In genomic region chr16:74089951-74090350, GRCm38 (mm10) we compare ENCODE assay signal across 16 mouse cellular contexts.
DNase-seq lines count a peak whose midpoint lies in the region; ATAC-seq and TF ChIP-seq lines count a peak whose summit lies in the region.
"Had no signal": no experiment of that assay in that cellular context is flagged by ENCODE, and none has a peak within 500 bp of the region (broad histone marks: within the 10 kb centered on the region; RNA-seq: fewer than 3 reads in every experiment).

No protein-coding gene starts in this region.

- ATAC-seq in hindbrain, postnatal 0 days, result peak; percentile 89
- ATAC-seq in intestine, embryonic 16.5 days, result no peak
- ATAC-seq: activated CD4-positive, CD25-positive, alpha-beta regulatory T cell, adult 4 months; inflammation-experienced regulatory T-cells, adult 6 months had no signal

- H3K36me3 ChIP-seq in hindbrain, postnatal 0 days (ENCODE audit: insufficient read depth, low read length), result no peaks in the 10 kb centered on the region
- no peaks in the 10 kb centered on the region for H3K36me3 ChIP-seq in hindbrain, embryonic 10.5 days
- no peaks in the 10 kb centered on the region for H3K36me3 ChIP-seq in intestine, embryonic 16.5 days (ENCODE audit: control insufficient read depth, insufficient read depth, low read length)
- H3K36me3 ChIP-seq: embryonic facial prominence, embryonic 12.5 days; G1E; heart, embryonic 13.5 days had no signal

- H3K4me3 ChIP-seq in hindbrain, postnatal 0 days (ENCODE audit: low read length), result no peak overlapping the region
- no peak overlapping the region for H3K4me3 ChIP-seq in hindbrain, embryonic 10.5 days
- no peak overlapping the region for H3K4me3 ChIP-seq in intestine, embryonic 16.5 days (ENCODE audit: low read length)
- H3K4me3 ChIP-seq: embryonic facial prominence, embryonic 12.5 days; heart, embryonic 13.5 days had no signal

- H3K9ac ChIP-seq in hindbrain, postnatal 0 days (replicated peaks; ENCODE audit: low read length), result no peak overlapping the region
- H3K9ac ChIP-seq in intestine, embryonic 16.5 days (ENCODE audit: low read depth, low read length), result no peak overlapping the region
- H3K9ac ChIP-seq: embryonic facial prominence, embryonic 12.5 days; heart, embryonic 13.5 days; lung, embryonic 14.5 days had no signal

- H3K9me3 ChIP-seq in hindbrain, postnatal 0 days (ENCODE audit: low read length), result no peaks in the 10 kb centered on the region
- no peaks in the 10 kb centered on the region for H3K9me3 ChIP-seq in hindbrain, embryonic 10.5 days
- no peaks in the 10 kb centered on the region for H3K9me3 ChIP-seq in intestine, embryonic 16.5 days (ENCODE audit: control insufficient read depth, low read length)
- H3K9me3 ChIP-seq: embryonic facial prominence, embryonic 12.5 days; G1E; heart, embryonic 13.5 days had no signal

- H3K27me3 ChIP-seq in hindbrain, postnatal 0 days (ENCODE audit: insufficient read depth, low read length), result no peaks in the 10 kb centered on the region
- no peaks in the 10 kb centered on the region for H3K27me3 ChIP-seq in hindbrain, embryonic 10.5 days (ENCODE audit: insufficient read depth, poor library complexity, severe bottlenecking)
- H3K27me3 ChIP-seq in intestine, embryonic 16.5 days (replicated peaks; ENCODE audit: control insufficient read depth, insufficient read depth, low read length), result no peaks in the 10 kb centered on the region
- H3K27me3 ChIP-seq: embryonic facial prominence, embryonic 12.5 days; heart, embryonic 13.5 days had no signal

- no peak overlapping the region for H3K27ac ChIP-seq in hindbrain, postnatal 0 days
- no peak overlapping the region for H3K27ac ChIP-seq in hindbrain, embryonic 10.5 days
- no peak overlapping the region for H3K27ac ChIP-seq in intestine, embryonic 16.5 days (ENCODE audit: low read length)
- H3K27ac ChIP-seq: embryonic facial prominence, embryonic 12.5 days; heart, embryonic 13.5 days had no signal

- H3K4me2 ChIP-seq in hindbrain, postnatal 0 days (ENCODE audit: low read depth, low read length), result no peak overlapping the region
- no peak overlapping the region for H3K4me2 ChIP-seq in intestine, embryonic 16.5 days (ENCODE audit: low read depth, low read length)
- H3K4me2 ChIP-seq: embryonic facial prominence, embryonic 12.5 days; heart, embryonic 13.5 days; lung, embryonic 14.5 days had no signal

- WGBS in hindbrain, postnatal 0 days, result 39% methylated on average over 1 of the region's 1 CpGs
- 84% methylated on average over 1 of the region's 1 CpGs for WGBS in hindbrain, embryonic 10.5 days
- WGBS in intestine, embryonic 16.5 days, result 76% methylated on average over 1 of the region's 1 CpGs

- peak; percentile 61 to 68 for DNase-seq in cerebellum, postnatal 25 days
- no peak for DNase-seq in cerebellum, adult 9-11 months
- DNase-seq in hindbrain, postnatal 0 days (ENCODE audit: low spot score), result peak; percentile 78
- DNase-seq in hindbrain, embryonic 10.5 days (ENCODE audit: low spot score), result no peak
- peak; percentile 79 to 87 for DNase-seq in layer of hippocampus, adult 18-20 months (ENCODE audit: low spot score in 2 of 2)
- DNase-seq in right cerebral cortex, postnatal 4 days, result peak; percentile 5
- DNase-seq in ovary, adult 18-20 months (ENCODE audit: low spot score), result no peak
- DNase-seq: B cell, adult 2 months; kidney, postnatal 4 days; lung, embryonic 14.5 days had no signal

- no peak for TF ChIP-seq CTCF in hindbrain, postnatal 0 days (IDR thresholded peaks at IDR 0.05; ENCODE audit: low read depth)

- no peaks in the 10 kb centered on the region for H3K4me1 ChIP-seq in hindbrain, postnatal 0 days (ENCODE audit: insufficient read depth, low read length)
- peaks cover 3% of the 10 kb centered on the region; the same call in 1 of the 2 replicates for H3K4me1 ChIP-seq in hindbrain, embryonic 10.5 days (replicated peaks)
- no peaks in the 10 kb centered on the region for H3K4me1 ChIP-seq in intestine, embryonic 16.5 days (ENCODE audit: control insufficient read depth, insufficient read depth, low read length)

Comparison
In these comparisons a context has a peak if more than half of its experiments do, and no peak if none do; other contexts are left out.
1. DNase-seq: peak in cerebellum, postnatal 25 days (2 of 2), hindbrain, postnatal 0 days (single experiment), layer of hippocampus, adult 18-20 months (2 of 2) and right cerebral cortex, postnatal 4 days (single experiment); none in cerebellum, adult 9-11 months (single experiment), hindbrain, embryonic 10.5 days (single experiment) and ovary, adult 18-20 months (single experiment).